Mouse (Mus musculus): ENCODE data around the gene Zdhhc13.

Zdhhc13 gene

GRCm38 (mm10) chr7:48842353-48842752 lies 53.5 kb downstream of the Zdhhc13 start:
- no peak for DNase-seq (ENCODE audit: low spot score in 2 of 2)

- DNase-seq (ENCODE audit: low spot score in 2 of 2), result no peak
Measured at GRCm38 (mm10) chr7:48843541-48843940, 54.7 kb downstream of the Zdhhc13 start.

GRCm38 (mm10) chr7:48845213-48845973 lies 56.6 kb downstream of the Zdhhc13 start:
- no peak for DNase-seq (ENCODE audit: low spot score in 2 of 2)

GRCm38 (mm10) chr7:48846755-48847154 lies 58.0 kb downstream of the Zdhhc13 start:
- no peak for DNase-seq (ENCODE audit: low spot score in 2 of 2)

- DNase-seq (ENCODE audit: low spot score in 2 of 2), result no peak
Measured at GRCm38 (mm10) chr7:48847820-48848650, 59.2 kb downstream of the Zdhhc13 start, which contains the start of gene Csrp3. Gene Csrp3, minus strand, starts transcription at chr7:48848033.

GRCm38 (mm10) chr7:48851529-48852104 lies 62.8 kb downstream of the Zdhhc13 start:
- DNase-seq (ENCODE audit: low spot score in 2 of 2), result no peak

- DNase-seq (ENCODE audit: low spot score in 2 of 2), result no peak
Measured at GRCm38 (mm10) chr7:48853496-48853895, 64.7 kb downstream of the Zdhhc13 start.

- no peak for DNase-seq (ENCODE audit: low spot score in 2 of 2)
Measured at GRCm38 (mm10) chr7:48855461-48855860, 66.7 kb downstream of the Zdhhc13 start.

GRCm38 (mm10) chr7:48858257-48858656 lies 69.5 kb downstream of the Zdhhc13 start:
- no peak for DNase-seq (ENCODE audit: low spot score in 2 of 2)

GRCm38 (mm10) chr7:48859362-48859761 lies 70.6 kb downstream of the Zdhhc13 start:
- no peak for DNase-seq (ENCODE audit: low spot score in 2 of 2)

GRCm38 (mm10) chr7:48860948-48861347 lies 72.1 kb downstream of the Zdhhc13 start:
- DNase-seq (ENCODE audit: low spot score in 2 of 2), result no peak

GRCm38 (mm10) chr7:48861796-48862195 lies 73.0 kb downstream of the Zdhhc13 start:
- DNase-seq (ENCODE audit: low spot score in 2 of 2), result no peak

GRCm38 (mm10) chr7:48864199-48864598 lies 75.4 kb downstream of the Zdhhc13 start:
- no peak for DNase-seq (ENCODE audit: low spot score in 2 of 2)

- no peak for DNase-seq (ENCODE audit: low spot score in 2 of 2)
Measured at GRCm38 (mm10) chr7:48864671-48865458, 76.1 kb downstream of the Zdhhc13 start.

GRCm38 (mm10) chr7:48867576-48867975 lies 78.8 kb downstream of the Zdhhc13 start:
- no peak for DNase-seq (ENCODE audit: low spot score in 2 of 2)

GRCm38 (mm10) chr7:48870144-48870543 lies 81.3 kb downstream of the Zdhhc13 start:
- DNase-seq (ENCODE audit: low spot score in 2 of 2), result no peak

GRCm38 (mm10) chr7:48870579-48871180 lies 81.9 kb downstream of the Zdhhc13 start:
- DNase-seq (ENCODE audit: low spot score in 2 of 2), result no peak

- DNase-seq (ENCODE audit: low spot score in 2 of 2), result no peak
Measured at GRCm38 (mm10) chr7:48871292-48871691, 82.5 kb downstream of the Zdhhc13 start.

- DNase-seq (ENCODE audit: low spot score in 2 of 2), result no peak
Measured at GRCm38 (mm10) chr7:48875096-48875495, 86.3 kb downstream of the Zdhhc13 start.

- peak in 1 of 2 experiments; percentile 63 for DNase-seq (ENCODE audit: low spot score in 2 of 2)
Measured at GRCm38 (mm10) chr7:48876526-48876925, 87.7 kb downstream of the Zdhhc13 start.
